In genomic region chr8:70383287-70383686, GRCm38 (mm10) we compare ENCODE assay signal across 8 mouse cellular contexts. TPM values are rescaled to one million over a fixed set of nuclear protein-coding genes. Genes with fewer than 3 reads are reported as not detected.
DNase-seq lines count a peak whose midpoint lies in the region; ATAC-seq and TF ChIP-seq lines count a peak whose summit lies in the region.

No protein-coding gene starts in this region.

- H3K9me3 ChIP-seq in kidney, embryonic 16.5 days (ENCODE audit: low read length): no peaks in the 10 kb centered on the region
- H3K9me3 ChIP-seq in stomach, embryonic 16.5 days (replicated peaks; ENCODE audit: control insufficient read depth, low read length): no peaks in the 10 kb centered on the region

- no peaks in the 10 kb centered on the region for H3K79me2 ChIP-seq in liver, adult 2 months (ENCODE audit: control insufficient read depth, insufficient read depth, low read length)

- peaks cover 18% of the 10 kb centered on the region for H3K36me3 ChIP-seq in kidney, embryonic 16.5 days (ENCODE audit: insufficient read depth, low read length)
- no peaks in the 10 kb centered on the region for H3K36me3 ChIP-seq in liver, adult 2 months (ENCODE audit: control insufficient read depth, insufficient read depth, low read length)
- 0 out of 2 replicates have a peak, but pooled peaks cover 3% of the 10 kb centered on the region for H3K36me3 ChIP-seq in stomach, embryonic 16.5 days (ENCODE audit: control insufficient read depth, insufficient read depth, low read length)

- no peak overlapping the region for H3K27ac ChIP-seq in kidney, embryonic 16.5 days (ENCODE audit: low read length)
- no peak overlapping the region for H3K27ac ChIP-seq in liver, adult 2 months (replicated peaks; ENCODE audit: insufficient read depth, low read depth, low read length)
- no peak overlapping the region for H3K27ac ChIP-seq in stomach, embryonic 16.5 days (ENCODE audit: low read length)

- H3K4me3 ChIP-seq in kidney, embryonic 16.5 days (ENCODE audit: low read length): no peak overlapping the region
- H3K4me3 ChIP-seq in liver, adult 2 months (ENCODE audit: insufficient read depth, low read depth, low read length): no peak overlapping the region
- no peak overlapping the region for H3K4me3 ChIP-seq in stomach, embryonic 16.5 days (replicated peaks; ENCODE audit: low read length)

- H3K9ac ChIP-seq in kidney, embryonic 16.5 days (replicated peaks; ENCODE audit: low read length): no peak overlapping the region
- no peak overlapping the region for H3K9ac ChIP-seq in liver, adult 2 months (ENCODE audit: low read depth, low read length)
- H3K9ac ChIP-seq in stomach, embryonic 16.5 days (ENCODE audit: low read length): no peak overlapping the region

- peaks cover 9% of the 10 kb centered on the region for H3K27me3 ChIP-seq in kidney, embryonic 16.5 days (ENCODE audit: insufficient read depth, low read length)
- no peaks in the 10 kb centered on the region for H3K27me3 ChIP-seq in liver, adult 2 months (ENCODE audit: control insufficient read depth, insufficient read depth, low read length)
- H3K27me3 ChIP-seq in stomach, embryonic 16.5 days (ENCODE audit: control insufficient read depth, insufficient read depth, low read length): peaks cover 7% of the 10 kb centered on the region; the same call in 1 of the 2 replicates

- H3K4me1 ChIP-seq in kidney, embryonic 16.5 days (ENCODE audit: insufficient read depth, low read length): no peaks in the 10 kb centered on the region
- H3K4me1 ChIP-seq in liver, adult 2 months (ENCODE audit: control insufficient read depth, insufficient read depth, low read length): no peaks in the 10 kb centered on the region; the same call in 1 of the 2 replicates
- H3K4me1 ChIP-seq in stomach, embryonic 16.5 days (ENCODE audit: control insufficient read depth, insufficient read depth, low read length): no peaks in the 10 kb centered on the region

- WGBS in kidney, embryonic 16.5 days: 55% methylated on average over 3 of the region's 3 CpGs
- 14% methylated on average over 3 of the region's 3 CpGs for WGBS in liver, adult 2 months
- 50% methylated on average over 3 of the region's 3 CpGs for WGBS in stomach, embryonic 16.5 days

- peak; percentile 54 for DNase-seq in A20 (ENCODE audit: low read depth, low spot score)
- peak; percentile 60 to 66 for DNase-seq in adrenal gland, adult 18-20 months (ENCODE audit: low spot score in 2 of 2)
- peak; percentile 80 for DNase-seq in embryo, embryonic 11 days
- peak; percentile 74 for DNase-seq in heart, adult 8-10 months (ENCODE audit: low spot score)
- DNase-seq in liver, adult 2 months (ENCODE audit: extremely low read depth, low read depth, low spot score): peak; percentile 74
- peak; percentile 32 to 60 for DNase-seq in natural killer cell, adult 2 months (ENCODE audit: low spot score in 2 of 2)

- ATAC-seq in kidney, embryonic 16.5 days (ENCODE audit: low FRiP score, low TSS enrichment): peak; percentile 50; the same call in 1 of the 2 replicates
- peak; percentile 46; the same call in 1 of the 2 replicates for ATAC-seq in stomach, embryonic 16.5 days (ENCODE audit: insufficient read depth, low FRiP score)

- TF ChIP-seq POLR2A in liver, adult 2 months (IDR thresholded peaks at IDR 0.05; ENCODE audit: extremely low read depth, insufficient read depth, low read length): no peak

- no peak overlapping the region for H3K4me2 ChIP-seq in kidney, embryonic 16.5 days (replicated peaks; ENCODE audit: low read depth, low read length)
- H3K4me2 ChIP-seq in stomach, embryonic 16.5 days (ENCODE audit: low read depth, low read length): no peak overlapping the region

- peak; percentile 78 for TF ChIP-seq CTCF in liver, adult 2 months (IDR thresholded peaks at IDR 0.05; ENCODE audit: low read depth, low read length)

RNA-seq across cellular contexts. Expression of gene Comp, which starts 9.9 kb away (rescaled TPM):
- total RNA-seq in adrenal gland, adult 18-20 months (2021): under 1 TPM in 1 of 2 experiments, not detected in 1; 0.35 TPM
- total RNA-seq in heart, adult 8-10 months (2022): 1 to 10 TPM; 4.7 to 7.7 (median 6.2) TPM
- polyA plus RNA-seq in kidney, embryonic 16.5 days (2015; fragmentation: Nextera tagmentation; extraction: Ambion mirVana): 0.21 and 1.00 TPM in 2 replicates
- not detected in 2 replicates for total RNA-seq in liver, adult 2 months (2014; rRNA removed)
- polyA plus RNA-seq in liver, adult 2 months (2012; rRNA removed): 0.24 TPM in 1 of 2 replicates, not detected in the other
- polyA plus RNA-seq in stomach, embryonic 16.5 days (2015; fragmentation: Nextera tagmentation; extraction: Ambion mirVana): 0.15 and 0.25 TPM in 2 replicates

RNA-seq across cellular contexts. Expression of gene Upf1, which starts 30.2 kb away (rescaled TPM):
- 10 to 100 TPM; 64.0 to 70.2 TPM for total RNA-seq in adrenal gland, adult 18-20 months (2021)
- 10 to 100 TPM; 46.7 to 48.8 (median 47.5) TPM for total RNA-seq in heart, adult 8-10 months (2022)
- 10.6 and 10.9 TPM in 2 replicates for polyA plus RNA-seq in kidney, embryonic 16.5 days (2015; fragmentation: Nextera tagmentation; extraction: Ambion mirVana)
- total RNA-seq in liver, adult 2 months (2014; rRNA removed): 19.0 and 26.3 TPM in 2 replicates
- polyA plus RNA-seq in liver, adult 2 months (2012; rRNA removed): 20.3 and 22.3 TPM in 2 replicates
- polyA plus RNA-seq in stomach, embryonic 16.5 days (2015; fragmentation: Nextera tagmentation; extraction: Ambion mirVana): 7.4 and 8.2 TPM in 2 replicates

RNA-seq across cellular contexts. Expression of gene Gdf1, which starts 53.7 kb away (rescaled TPM):
- not detected for total RNA-seq in adrenal gland, adult 18-20 months (2021)
- under 1 TPM in 3 of 4 experiments, not detected in 1; 0.23 to 0.85 (median 0.41) TPM for total RNA-seq in heart, adult 8-10 months (2022)
- 5.5 TPM in 2 replicates for polyA plus RNA-seq in kidney, embryonic 16.5 days (2015; fragmentation: Nextera tagmentation; extraction: Ambion mirVana)
- total RNA-seq in liver, adult 2 months (2014; rRNA removed): not detected in 2 replicates
- polyA plus RNA-seq in liver, adult 2 months (2012; rRNA removed): not detected in 2 replicates
- 1.4 and 2.1 TPM in 2 replicates for polyA plus RNA-seq in stomach, embryonic 16.5 days (2015; fragmentation: Nextera tagmentation; extraction: Ambion mirVana)

RNA-seq across cellular contexts. Expression of gene Crtc1, which starts 56.1 kb away (rescaled TPM):
- total RNA-seq in adrenal gland, adult 18-20 months (2021): 10 to 100 TPM; 19.3 to 22.3 TPM
- 1 to 10 TPM; 7.5 to 9.8 (median 7.6) TPM for total RNA-seq in heart, adult 8-10 months (2022)
- polyA plus RNA-seq in kidney, embryonic 16.5 days (2015; fragmentation: Nextera tagmentation; extraction: Ambion mirVana): 19.9 and 22.3 TPM in 2 replicates
- total RNA-seq in liver, adult 2 months (2014; rRNA removed): 1.2 and 1.9 TPM in 2 replicates
- 6.9 and 8.2 TPM in 2 replicates for polyA plus RNA-seq in liver, adult 2 months (2012; rRNA removed)
- 13.9 and 16.2 TPM in 2 replicates for polyA plus RNA-seq in stomach, embryonic 16.5 days (2015; fragmentation: Nextera tagmentation; extraction: Ambion mirVana)
